Mouse (Mus musculus) embryonic fibroblast, embryonic 13.5 days (primary cell): Measurements from ENCODE around the gene Prodh2.

ENCODE experiments used
- CTCF ChIP-seq: IDR thresholded peaks from 2 replicates; pipeline ENCODE4 v1.5.1; 2011; ENCODE audit warnings: mild to moderate bottlenecking, control low read depth, low read length, moderate library complexity, borderline replicate concordance; ENCODE audit not compliant: insufficient read depth
- POLR2A ChIP-seq: IDR thresholded peaks from 2 replicates; pipeline ENCODE4 v1.6.1; 2011; ENCODE audit warnings: low read depth, mild to moderate bottlenecking, control low read depth, low read length, moderate library complexity

DNA sequence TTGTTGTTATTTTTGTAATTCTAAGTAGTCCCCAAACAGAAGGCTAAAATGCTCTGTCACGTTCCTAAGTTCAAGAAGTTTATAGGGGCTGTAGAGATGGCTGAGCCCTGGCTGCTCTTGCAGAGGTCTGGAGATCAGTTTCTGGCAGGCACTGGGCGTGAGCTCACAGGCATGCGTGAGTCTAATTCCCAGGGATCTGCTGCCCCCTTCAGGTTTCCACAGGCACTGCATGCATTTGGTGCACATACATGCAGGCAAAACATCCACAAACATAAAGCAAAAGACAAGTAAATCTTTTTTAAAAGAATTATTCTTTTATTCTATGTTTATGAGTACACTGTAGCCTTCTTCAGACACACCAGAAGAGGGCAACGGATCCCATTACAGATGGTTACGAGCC is 21.0 kb upstream of the Prodh2 start:
- TF ChIP-seq POLR2A: no peak
- peak; percentile 26; the same call in 1 of the 2 replicates for TF ChIP-seq CTCF
